Mouse (Mus musculus) forebrain, embryonic 15.5 days (tissue): ENCODE data around the gene Vamp3. TPM values are rescaled to one million over a fixed set of nuclear protein-coding genes. Genes with fewer than 3 reads are reported as not detected.

ENCODE experiments used
- ATAC-seq: fragments of 200-750 bp; cut with Nextera tagmentation; replicated peaks from 2 replicates; pipeline ENCODE4 v1.8.0; 2017; ENCODE audit warnings: mild to moderate bottlenecking, moderate TSS enrichment, moderate library complexity
- H3K27ac ChIP-seq: fragments of 300-500 bp; sonication (generic); replicated peaks from 2 replicates; pipeline ENCODE4 v1.5.1; 2015; ENCODE audit warnings: mild to moderate bottlenecking, inconsistent platforms
- H3K27me3 ChIP-seq: fragments of 300-500 bp; sonication (generic); 2 replicates; pipeline ENCODE4 v1.6.1; 2015; ENCODE audit warnings: inconsistent platforms
- H3K36me3 ChIP-seq: fragments of 300-500 bp; sonication (generic); 2 replicates; pipeline ENCODE4 v1.6.1; 2015; ENCODE audit warnings: mild to moderate bottlenecking, inconsistent platforms
- H3K4me1 ChIP-seq: fragments of 300-500 bp; sonication (generic); 2 replicates; pipeline ENCODE4 v1.6.1; 2015; ENCODE audit warnings: inconsistent platforms
- H3K4me2 ChIP-seq: fragments of 300-500 bp; sonication (generic); replicated peaks from 2 replicates; pipeline ENCODE4 v1.6.1; 2015; ENCODE audit warnings: mild to moderate bottlenecking, inconsistent platforms
- H3K4me3 ChIP-seq: fragments of 300-500 bp; sonication (generic); 2 replicates; pipeline ENCODE4 v1.5.1; 2015; ENCODE audit warnings: mild to moderate bottlenecking, inconsistent platforms
- H3K9ac ChIP-seq: fragments of 300-500 bp; sonication (generic); replicated peaks from 2 replicates; pipeline ENCODE4 v1.6.1; 2015; ENCODE audit warnings: mild to moderate bottlenecking, inconsistent platforms
- H3K9me3 ChIP-seq: fragments of 300-500 bp; sonication (generic); 2 replicates; pipeline ENCODE4 v1.6.1; 2016; ENCODE audit warnings: inconsistent platforms
- WGBS: fragments of 180-500 bp; shearing (Covaris S2); methylation state at CpG from one replicate; pipeline ENCODE4 v1.1.7; 2015; ENCODE audit warnings: mixed read lengths; 5-methylcytosine and 5-hydroxymethylcytosine counted together
- polyA plus RNA-seq: library from polyadenylated mRNA; unstranded; fragments of >200 nt; fragmentation: Nextera tagmentation; extraction: Ambion mirVana; gene quantifications from 2 replicates; pipeline ENCODE4 v1.2.1, GENCODE M21; 2015

Vamp3 gene
- polyA plus RNA-seq, 1 experiment from 2014 or later = 69.4 TPM

DNA sequence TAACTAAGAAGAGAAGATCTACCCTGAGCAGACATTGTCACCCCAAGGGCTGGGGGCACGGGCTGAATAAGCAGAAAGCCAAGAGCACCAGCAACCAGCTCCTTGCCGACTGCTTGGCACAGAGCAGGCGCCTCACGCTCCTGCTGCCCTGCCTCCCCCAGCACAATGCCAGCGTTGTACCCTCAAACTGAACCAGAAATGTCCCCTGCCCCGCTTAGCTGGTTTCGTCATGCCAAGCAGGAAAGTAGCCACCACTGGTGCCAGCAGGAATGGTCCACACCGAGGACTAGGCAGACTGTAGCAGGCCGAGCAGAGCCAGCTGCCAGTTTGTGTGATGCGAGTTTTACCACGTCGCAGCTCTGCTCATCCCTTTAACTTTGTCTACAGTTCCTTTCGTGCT lies 24.2 kb upstream of the Vamp3 start:
- H3K4me3 ChIP-seq = no peak overlapping the region
- 90% methylated on average over 13 of the region's 13 CpGs for WGBS
- H3K27ac ChIP-seq = no peak overlapping the region
- no peak overlapping the region for H3K9ac ChIP-seq
- ATAC-seq = no peak
- H3K4me2 ChIP-seq = no peak overlapping the region
- no peaks in the 10 kb centered on the region for H3K4me1 ChIP-seq
- H3K27me3 ChIP-seq = no peaks in the 10 kb centered on the region
- peaks cover 95% of the 10 kb centered on the region for H3K36me3 ChIP-seq
- H3K9me3 ChIP-seq = no peaks in the 10 kb centered on the region

DNA sequence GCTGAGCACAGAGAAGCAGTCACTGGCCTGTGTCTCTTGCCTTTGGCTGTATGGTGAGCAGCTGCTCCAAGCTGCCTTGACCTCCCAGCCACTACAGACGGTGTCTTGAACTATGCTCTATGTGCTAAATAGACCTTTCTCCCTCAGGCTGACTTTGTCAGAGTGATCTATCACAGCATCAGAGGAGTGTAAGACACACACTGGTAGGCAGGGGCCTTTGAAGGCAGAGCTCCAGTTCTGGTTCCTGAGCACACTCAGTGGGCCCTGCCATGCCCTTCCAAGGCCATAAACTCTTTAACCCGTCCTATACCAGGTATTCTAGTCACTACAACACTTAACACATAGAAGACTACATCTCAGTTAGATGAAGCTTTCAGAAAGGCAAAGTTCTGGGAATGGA lies 23.6 kb upstream of the Vamp3 start:
- Histone ChIP-seq H3K36me3 (peaks cover 98% of the 10 kb centered on the region), H3K4me2 (no peak overlapping the region), H3K4me1 (no peaks in the 10 kb centered on the region), H3K27me3 (no peaks in the 10 kb centered on the region), H3K9me3 (no peaks in the 10 kb centered on the region), H3K4me3 (no peak overlapping the region), H3K9ac (no peak overlapping the region), H3K27ac (no peak overlapping the region)
- 93% methylated on average over 2 of the region's 2 CpGs for WGBS
- no peak for ATAC-seq

DNA sequence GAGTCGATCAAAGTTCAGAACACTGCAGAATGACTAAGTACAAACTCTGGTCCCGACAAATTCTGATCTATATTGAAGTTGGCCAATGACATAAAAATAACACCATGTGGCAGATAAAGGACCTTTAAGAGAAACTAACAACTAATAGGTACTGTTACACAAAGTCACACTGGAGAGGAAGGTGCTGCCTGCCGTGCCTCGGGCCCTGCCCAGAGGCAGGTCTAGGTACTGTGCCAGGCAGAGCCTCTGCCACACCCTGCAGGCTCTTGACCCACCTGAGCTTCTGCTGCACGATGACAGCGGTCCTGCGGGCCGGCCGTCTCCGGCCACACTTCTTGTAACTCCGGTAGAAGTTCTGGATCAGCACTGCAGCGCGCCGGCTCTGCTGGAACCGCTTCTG lies 17.1 kb upstream of the Vamp3 start:
- 93% methylated on average over 15 of the region's 15 CpGs for WGBS
- 0 out of 2 replicates have a peak, but pooled peaks have one; percentile 16 for ATAC-seq

DNA sequence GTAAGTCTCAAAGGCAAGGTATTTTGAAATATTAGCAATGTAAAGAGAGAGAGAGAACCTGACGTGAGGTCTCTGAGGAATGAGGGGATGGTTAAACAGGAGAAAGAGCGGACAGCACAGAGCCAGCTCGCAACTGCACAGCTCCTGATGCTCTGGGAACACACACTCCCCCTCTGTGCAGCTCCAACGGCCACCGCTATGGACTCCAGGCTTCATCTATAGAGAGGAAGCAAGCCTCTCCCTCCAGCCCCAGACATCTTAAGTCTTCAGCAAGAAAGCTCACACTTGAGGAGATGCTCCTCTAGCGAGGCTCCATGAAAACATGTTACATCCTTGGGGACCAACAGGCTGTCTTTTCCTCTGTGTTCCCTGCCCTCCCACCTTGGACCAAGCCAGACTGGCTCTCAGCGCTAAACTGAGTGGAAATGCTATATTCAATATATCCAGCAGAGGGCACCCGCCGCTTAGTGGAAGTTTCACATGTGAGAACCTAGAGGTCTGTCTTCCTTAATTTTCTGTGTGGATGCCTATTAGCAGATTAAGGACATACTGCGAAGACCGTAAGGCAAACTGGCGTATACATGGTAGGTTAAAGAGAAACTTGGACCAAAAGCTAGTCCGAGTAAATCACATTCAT lies 15.5 kb upstream of the Vamp3 start:
- 55% methylated on average over 13 of the region's 13 CpGs for WGBS
- Histone ChIP-seq H3K4me1 (no peaks in the 10 kb centered on the region), H3K9me3 (no peaks in the 10 kb centered on the region), H3K27me3 (no peaks in the 10 kb centered on the region), H3K4me2 (no peak overlapping the region), H3K27ac (no peak overlapping the region), H3K9ac (no peak overlapping the region), H3K36me3 (peaks cover 98% of the 10 kb centered on the region), H3K4me3 (no peak overlapping the region)
- ATAC-seq = peak; percentile 75

More for the DNA sequence above, 17.1 kb upstream of the Vamp3 start:
- H3K9me3 ChIP-seq = no peaks in the 10 kb centered on the region
- H3K9ac ChIP-seq = no peak overlapping the region
- H3K27me3 ChIP-seq = no peaks in the 10 kb centered on the region
- H3K4me1 ChIP-seq = no peaks in the 10 kb centered on the region
- H3K27ac ChIP-seq = no peak overlapping the region
- H3K4me3 ChIP-seq = no peak overlapping the region
- peaks cover 98% of the 10 kb centered on the region for H3K36me3 ChIP-seq
- no peak overlapping the region for H3K4me2 ChIP-seq

DNA sequence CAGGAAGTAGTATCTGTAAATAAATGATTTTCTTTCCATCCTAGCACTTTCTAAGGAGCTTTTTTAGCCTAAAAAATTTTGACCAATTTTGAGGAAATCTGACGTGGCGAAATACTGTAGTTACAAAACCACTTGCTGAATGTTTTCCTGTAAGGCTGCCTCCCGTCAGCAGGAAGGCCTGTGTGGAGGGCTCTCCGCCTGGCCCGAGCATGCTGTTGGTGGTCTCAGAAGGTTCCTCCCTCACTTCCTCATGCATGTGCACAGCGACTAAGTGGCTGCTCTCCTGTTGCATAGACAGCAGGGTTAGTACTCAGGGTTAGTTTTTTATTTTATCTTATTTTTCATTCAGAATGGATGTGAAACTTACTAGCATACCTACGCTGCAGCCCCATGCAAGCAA lies 13.2 kb upstream of the Vamp3 start:
- Histone ChIP-seq H3K4me2 (no peak overlapping the region), H3K9ac (no peak overlapping the region), H3K9me3 (no peaks in the 10 kb centered on the region), H3K27ac (no peak overlapping the region), H3K27me3 (no peaks in the 10 kb centered on the region), H3K4me3 (no peak overlapping the region), H3K36me3 (peaks cover 94% of the 10 kb centered on the region), H3K4me1 (no peaks in the 10 kb centered on the region)
- WGBS = 92% methylated on average over 7 of the region's 7 CpGs
- ATAC-seq = no peak

DNA sequence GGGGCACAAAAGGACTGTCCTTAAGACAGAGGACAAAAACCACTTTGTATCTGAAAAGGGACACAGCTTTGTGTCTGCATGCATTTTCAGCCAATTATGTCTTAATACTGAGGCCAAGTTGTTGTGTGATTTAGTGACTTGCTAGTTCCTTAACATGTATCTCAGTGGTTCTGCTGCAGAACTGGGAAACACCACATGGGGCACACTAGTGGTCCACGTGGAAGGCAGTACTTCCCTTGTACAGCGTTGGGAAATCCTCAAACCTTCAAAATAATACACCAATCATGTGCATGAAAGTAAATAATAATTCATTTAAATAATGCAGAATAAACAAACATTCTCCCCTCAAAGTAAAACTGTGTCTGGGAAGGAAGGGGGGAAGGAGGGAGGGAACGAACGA lies 11.0 kb upstream of the Vamp3 start:
- Histone ChIP-seq H3K9ac (no peak overlapping the region), H3K9me3 (no peaks in the 10 kb centered on the region), H3K4me2 (no peak overlapping the region), H3K4me1 (no peaks in the 10 kb centered on the region), H3K27ac (no peak overlapping the region), H3K4me3 (no peak overlapping the region), H3K36me3 (peaks cover 83% of the 10 kb centered on the region), H3K27me3 (no peaks in the 10 kb centered on the region)
- no peak for ATAC-seq
- 71% methylated on average over 4 of the region's 4 CpGs for WGBS

DNA sequence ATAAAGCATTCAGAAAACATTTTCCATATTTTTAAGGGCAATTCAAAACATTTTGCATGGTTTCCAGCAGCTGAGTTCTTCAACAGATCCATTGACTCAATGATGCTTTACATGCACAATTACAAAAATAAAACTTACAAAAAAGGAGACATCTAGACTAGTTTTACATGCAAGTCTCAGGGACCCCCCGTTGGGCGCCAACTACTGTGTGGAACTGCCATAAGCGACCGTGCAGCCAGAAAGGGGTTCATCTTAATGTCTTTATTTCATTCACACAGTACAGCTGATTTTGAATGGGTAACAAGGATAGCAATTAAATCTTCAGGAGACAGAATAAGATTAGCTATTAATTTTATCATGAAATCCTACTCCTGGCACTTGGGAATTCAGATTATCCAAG lies 1.8 kb upstream of the Vamp3 start:
- Histone ChIP-seq H3K9ac (no peak overlapping the region), H3K27ac (no peak overlapping the region), H3K9me3 (no peaks in the 10 kb centered on the region), H3K4me1 (peaks cover 21% of the 10 kb centered on the region), H3K4me3 (no peak overlapping the region), H3K4me2 (no peak overlapping the region), H3K36me3 (peaks cover 43% of the 10 kb centered on the region), H3K27me3 (no peaks in the 10 kb centered on the region)
- WGBS = 88% methylated on average over 4 of the region's 4 CpGs
- no peak for ATAC-seq

DNA sequence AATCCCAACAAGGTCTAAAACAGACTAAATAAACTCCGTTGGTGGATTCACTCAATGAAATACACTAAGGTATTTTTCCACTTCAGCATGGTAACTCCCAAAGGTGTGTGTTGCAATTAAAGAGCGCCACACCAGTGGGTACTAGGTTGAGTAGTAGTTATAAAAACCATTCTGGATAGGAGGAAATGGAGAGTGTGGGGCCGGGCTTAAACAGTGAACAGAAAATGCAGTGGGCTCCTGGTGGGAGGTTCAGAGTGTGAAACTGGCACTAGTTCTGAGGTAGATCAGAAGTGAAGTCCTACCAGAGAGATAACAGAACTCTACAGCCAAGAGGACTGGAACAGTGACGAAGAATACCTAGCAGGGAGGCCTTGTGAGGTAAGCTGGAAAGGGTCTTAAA lies 871 bp upstream of the Vamp3 start:
- Histone ChIP-seq H3K27me3 (no peaks in the 10 kb centered on the region), H3K4me2 (peak overlapping the region; percentile 48), H3K4me1 (peaks cover 21% of the 10 kb centered on the region), H3K9ac (0 out of 2 replicates have a peak overlapping the region, but pooled peaks have one; percentile 39), H3K9me3 (no peaks in the 10 kb centered on the region), H3K27ac (peak overlapping the region; percentile 90), H3K36me3 (peaks cover 44% of the 10 kb centered on the region), H3K4me3 (peak overlapping the region; percentile 76; the same call in 1 of the 2 replicates)
- no peak; the same call in 1 of the 2 replicates for ATAC-seq
- 80% methylated on average over 4 of the region's 4 CpGs for WGBS

DNA sequence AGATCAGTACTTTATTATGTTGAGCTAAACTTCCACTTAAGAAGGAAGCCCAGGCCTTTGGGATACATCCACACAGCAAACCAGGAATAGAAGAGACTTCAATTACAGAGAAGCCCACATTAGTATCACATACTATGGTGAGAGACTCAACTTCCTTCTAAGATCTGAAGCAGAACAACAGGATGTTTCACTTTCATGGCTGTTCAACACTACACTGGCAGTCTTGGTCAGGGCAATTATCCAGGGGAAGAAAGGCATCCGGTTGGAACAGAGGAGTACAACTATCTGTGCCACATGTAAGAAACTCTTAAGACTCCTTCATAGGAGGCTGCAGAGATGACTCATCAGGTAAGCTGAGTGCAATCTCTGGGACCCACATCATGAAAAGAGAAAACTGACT lies 6.6 kb downstream of the Vamp3 start:
- Histone ChIP-seq H3K4me1 (peaks cover 5% of the 10 kb centered on the region), H3K4me2 (no peak overlapping the region), H3K36me3 (peaks cover 74% of the 10 kb centered on the region), H3K27ac (no peak overlapping the region), H3K9ac (no peak overlapping the region), H3K9me3 (no peaks in the 10 kb centered on the region), H3K27me3 (no peaks in the 10 kb centered on the region), H3K4me3 (no peak overlapping the region)
- ATAC-seq = no peak
- 100% methylated on average over 1 of the region's 1 CpGs for WGBS

DNA sequence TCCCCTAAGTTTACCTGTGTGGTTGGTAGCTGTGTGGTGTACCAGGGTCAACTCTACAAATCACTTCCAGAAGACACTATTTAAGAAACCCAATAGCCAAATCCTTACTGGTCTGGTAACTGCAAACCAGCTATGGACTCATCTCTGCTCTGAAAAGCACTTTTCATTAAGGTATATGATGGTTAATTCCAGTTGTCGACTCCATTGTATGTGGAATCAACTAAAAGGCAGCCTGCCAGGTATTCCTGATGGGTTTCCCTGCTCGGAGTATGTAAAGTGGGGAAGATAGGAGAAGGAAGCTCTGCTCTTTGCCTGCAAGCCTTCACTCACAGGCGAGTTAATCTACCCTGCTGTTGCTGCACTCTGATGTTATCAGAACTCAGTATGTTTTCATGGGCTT lies 11.2 kb downstream of the Vamp3 start:
- H3K27ac ChIP-seq = no peak overlapping the region
- no peak overlapping the region for H3K9ac ChIP-seq
- 84% methylated on average over 3 of the region's 3 CpGs for WGBS
- H3K27me3 ChIP-seq = 0 out of 2 replicates have a peak, but pooled peaks cover 9% of the 10 kb centered on the region
- ATAC-seq = no peak
- H3K4me1 ChIP-seq = peaks cover 14% of the 10 kb centered on the region
- no peak overlapping the region for H3K4me2 ChIP-seq
- H3K4me3 ChIP-seq = no peak overlapping the region
- H3K9me3 ChIP-seq = no peaks in the 10 kb centered on the region
- H3K36me3 ChIP-seq = peaks cover 47% of the 10 kb centered on the region

DNA sequence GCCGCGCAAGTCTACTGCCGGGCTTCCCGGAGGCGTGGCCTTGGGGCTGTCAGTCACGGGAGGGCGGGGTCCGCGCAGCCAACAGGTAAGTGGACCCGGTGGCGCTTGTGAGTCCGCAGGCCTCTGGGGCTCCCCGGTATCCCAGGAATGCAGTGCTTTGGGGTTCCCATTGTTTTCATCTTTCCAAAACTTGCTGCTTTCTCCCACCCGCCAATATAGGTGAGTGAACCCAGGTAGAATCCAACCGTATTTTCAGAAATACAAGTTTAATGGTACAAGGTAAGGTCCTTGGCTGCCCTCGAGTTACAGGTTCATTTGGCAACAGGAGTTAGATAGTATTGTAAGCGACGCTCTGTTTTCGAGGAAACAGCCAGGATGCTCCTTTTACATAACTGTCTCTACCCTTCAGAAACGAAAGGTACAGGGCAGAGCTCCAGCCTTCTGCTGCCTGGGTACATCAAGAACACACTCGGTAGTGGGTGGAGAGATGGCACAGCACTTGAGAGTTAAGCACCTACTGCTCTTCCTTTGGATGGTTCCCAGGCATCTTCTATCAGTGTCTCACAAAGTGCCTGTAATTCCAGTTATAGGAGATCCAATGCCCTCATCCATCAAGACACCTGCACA lies 12.7 kb downstream of the Vamp3 start:
- Histone ChIP-seq H3K27me3 (0 out of 2 replicates have a peak, but pooled peaks cover 9% of the 10 kb centered on the region), H3K4me3 (peak overlapping the region; percentile 66), H3K36me3 (peaks cover 35% of the 10 kb centered on the region), H3K9ac (peak overlapping the region; percentile 27), H3K9me3 (no peaks in the 10 kb centered on the region), H3K27ac (no peak overlapping the region), H3K4me2 (peak overlapping the region; percentile 92), H3K4me1 (peaks cover 14% of the 10 kb centered on the region)
- 5% methylated on average over 21 of the region's 21 CpGs for WGBS
- ATAC-seq = peak; percentile 14; the same call in 1 of the 2 replicates

DNA sequence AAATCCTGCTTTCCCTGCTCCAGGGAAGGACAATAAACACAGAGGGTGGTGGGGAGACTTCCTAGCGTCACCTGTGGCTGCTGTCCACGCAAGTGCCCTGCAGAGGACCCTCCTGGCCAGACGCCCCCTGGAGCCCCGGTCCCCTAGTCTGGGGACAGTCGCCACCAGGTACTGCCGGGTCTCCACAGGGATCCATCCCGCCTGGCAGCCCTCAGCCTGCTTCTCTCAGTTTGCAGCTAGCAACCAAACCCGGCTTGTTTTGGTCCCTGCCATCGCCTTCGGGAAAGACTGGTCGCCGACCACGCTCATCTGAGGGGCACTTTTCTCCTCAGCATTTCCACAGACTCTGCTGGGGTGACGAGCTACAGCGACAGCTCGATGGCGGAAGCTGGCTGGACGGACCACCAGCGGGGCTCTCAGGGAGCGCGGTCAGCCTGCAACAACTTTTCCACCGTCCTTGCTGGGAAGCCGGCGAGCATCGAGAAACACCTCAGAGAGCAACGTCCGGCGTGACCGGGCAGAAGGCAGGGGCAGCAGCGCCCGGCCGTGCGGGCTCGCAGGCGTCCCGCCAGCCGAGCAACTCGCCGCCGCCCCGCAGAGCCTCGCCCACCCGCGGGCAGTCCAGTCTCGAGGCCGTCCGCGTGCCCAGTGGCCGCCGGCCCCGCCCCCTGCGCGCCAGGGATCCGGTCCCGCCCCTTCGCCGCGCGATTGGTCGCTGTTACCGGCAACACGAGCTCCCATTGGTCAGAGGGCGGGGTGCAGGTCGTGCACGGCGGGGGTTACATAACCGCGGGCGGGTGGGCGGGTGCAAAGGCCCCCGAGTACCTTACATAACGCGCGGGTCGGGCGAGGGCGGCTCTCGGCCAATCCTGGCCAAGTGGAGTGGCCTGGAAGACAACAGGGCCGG lies 13.5 kb downstream of the Vamp3 start, which contains the start of gene Per3:
TSS of gene Per3 (minus strand) at position 629 of the 907 bp plus-strand sequence.
- peaks cover 14% of the 10 kb centered on the region for H3K4me1 ChIP-seq
- peak within 1 kb of the TSS; percentile 92 for H3K4me2 ChIP-seq
- under 1% methylated on average over 78 of the region's 79 CpGs for WGBS
- ATAC-seq = peak; percentile 95
- H3K4me3 ChIP-seq = peak within 1 kb of the TSS; percentile 66
- H3K36me3 ChIP-seq = peaks cover 27% of the 10 kb centered on the region
- no peaks in the 10 kb centered on the region for H3K9me3 ChIP-seq
- peak within 1 kb of the TSS; percentile 39 for H3K9ac ChIP-seq
- H3K27ac ChIP-seq = no peak within 1 kb of the TSS
- 0 out of 2 replicates have a peak, but pooled peaks cover 9% of the 10 kb centered on the region for H3K27me3 ChIP-seq
